Mouse (Mus musculus) heart, adult 2 months (tissue): ENCODE measurements around the gene Rnf141. TPM values are rescaled to one million over a fixed set of nuclear protein-coding genes. Genes with fewer than 3 reads are reported as not detected.

Experiments
- DNase-seq, 2 experiments: peaks; one replicate each; pipeline ENCODE4 v3.0.0; 2021
- H3K27ac ChIP-seq: fragments of 200-600 bp; 2 replicates; pipeline ENCODE4 v1.8.1; 2022
- H3K27me3 ChIP-seq: fragments of 200-500 bp; 2 replicates; pipeline ENCODE4 v1.6.1; 2012; ENCODE audit warnings: mild to moderate bottlenecking, low read length, inconsistent platforms, mixed read lengths; ENCODE audit not compliant: control insufficient read depth, insufficient read depth
- H3K36me3 ChIP-seq: fragments of 200-500 bp; 2 replicates; pipeline ENCODE4 v1.6.1; 2012; ENCODE audit warnings: low read length, inconsistent platforms; ENCODE audit not compliant: control insufficient read depth, insufficient read depth
- H3K4me1 ChIP-seq: fragments of 200-500 bp; 2 replicates; pipeline ENCODE4 v1.6.1; 2011; ENCODE audit warnings: low read length; ENCODE audit not compliant: control insufficient read depth, insufficient read depth
- H3K4me3 ChIP-seq: fragments of 200-600 bp; 2 replicates; pipeline ENCODE4 v1.8.1; 2022
- H3K79me2 ChIP-seq: fragments of 200-500 bp; replicated peaks from 2 replicates; pipeline ENCODE4 v1.6.1; 2012; ENCODE audit warnings: mild to moderate bottlenecking, inconsistent platforms, low read length, moderate library complexity, mixed read lengths; ENCODE audit not compliant: control insufficient read depth, insufficient read depth
- H3K9ac ChIP-seq: fragments of 200-500 bp; 2 replicates; pipeline ENCODE4 v1.6.1; 2012; ENCODE audit warnings: low read depth, mild to moderate bottlenecking, control low read depth, inconsistent platforms, low read length, mixed read lengths
- CTCF ChIP-seq: fragments of 200-600 bp; IDR thresholded peaks from 2 replicates; pipeline ENCODE4 v1.8.1; 2022; ENCODE audit warnings: antibody characterized with exemption, mild to moderate bottlenecking, moderate library complexity
- EP300 ChIP-seq: fragments of 200-500 bp; IDR thresholded peaks from 2 replicates; pipeline ENCODE4 v1.6.1; 2011; ENCODE audit warnings: low read depth, low read length, control low read depth; ENCODE audit not compliant: insufficient read depth
- POLR2A ChIP-seq: fragments of 200-500 bp; IDR thresholded peaks from 2 replicates; pipeline ENCODE4 v1.6.1; 2011; ENCODE audit warnings: mild to moderate bottlenecking, low read depth, low read length, control low read depth; ENCODE audit not compliant: insufficient read depth
- WGBS: fragments of 180-500 bp; shearing (Covaris S2); methylation state at CpG from one replicate; pipeline ENCODE4 v1.1.7; 2018; 5-methylcytosine and 5-hydroxymethylcytosine counted together
- intact Hi-C: fragments of 180-260 bp; cut with DNase I; formaldehyde crosslinking; loops from one replicate; pipeline ENCODE4 v1.15.1; 2025
- polyA plus RNA-seq: library from polyadenylated mRNA; depleted of rRNA; stranded (reverse); fragments of >200 nt; gene quantifications from 2 replicates; pipeline ENCODE4 v1.2.3, GENCODE M21; 2012
- total RNA-seq, 2 experiments: library from RNA; stranded (reverse); gene quantifications; 2 replicates each; pipeline ENCODE4 v1.2.3; 2021

The Rnf141 gene
- total and polyA plus RNA-seq, 3 experiments: 19.4 to 36.4 (median 33.2) TPM

- TF ChIP-seq EP300 (no peak), POLR2A (no peak), CTCF (no peak)
- H3K4me3 ChIP-seq: no peak overlapping the region
- peak overlapping the region; percentile 46 for H3K27ac ChIP-seq
- H3K36me3 ChIP-seq: peaks cover 21% of the 10 kb centered on the region
- H3K4me1 ChIP-seq: peaks cover 26% of the 10 kb centered on the region
- intact Hi-C loops: no loop called here
- H3K79me2 ChIP-seq: no peaks in the 10 kb centered on the region; the same call in 1 of the 2 replicates
- DNase-seq: no peak
- no peaks in the 10 kb centered on the region for H3K27me3 ChIP-seq
- 50% methylated on average over 2 of the region's 2 CpGs for WGBS
- no peak overlapping the region for H3K9ac ChIP-seq
These were observed 63.0 kb downstream of the Rnf141 start for GRCm38 (mm10) chr7:110781231-110781711.

- H3K4me1 ChIP-seq: peaks cover 24% of the 10 kb centered on the region
- no peaks in the 10 kb centered on the region; the same call in 1 of the 2 replicates for H3K79me2 ChIP-seq
- no peaks in the 10 kb centered on the region for H3K27me3 ChIP-seq
- WGBS: 59% methylated on average over 4 of the region's 4 CpGs
- intact Hi-C loops: no loop called here
- TF ChIP-seq CTCF (no peak), EP300 (no peak), POLR2A (no peak)
- H3K4me3 ChIP-seq: no peak overlapping the region
- H3K9ac ChIP-seq: no peak overlapping the region
- H3K27ac ChIP-seq: no peak overlapping the region
- H3K36me3 ChIP-seq: peaks cover 18% of the 10 kb centered on the region
- DNase-seq: no peak
These were observed 63.7 kb downstream of the Rnf141 start for GRCm38 (mm10) chr7:110780520-110780919.

GRCm38 (mm10) chr7:110779605-110780111, 64.6 kb downstream of the Rnf141 start:
- H3K4me1 ChIP-seq: peaks cover 23% of the 10 kb centered on the region
- no peak overlapping the region for H3K4me3 ChIP-seq
- no peak overlapping the region for H3K9ac ChIP-seq
- no peak for DNase-seq
- peaks cover 18% of the 10 kb centered on the region for H3K36me3 ChIP-seq
- intact Hi-C loops: no loop called here
- H3K27ac ChIP-seq: no peak overlapping the region
- TF ChIP-seq EP300 (no peak), POLR2A (no peak), CTCF (no peak)
- no peaks in the 10 kb centered on the region for H3K27me3 ChIP-seq
- H3K79me2 ChIP-seq: no peaks in the 10 kb centered on the region; the same call in 1 of the 2 replicates
- WGBS: 88% methylated on average over 8 of the region's 8 CpGs

GRCm38 (mm10) chr7:110778933-110779332, 65.3 kb downstream of the Rnf141 start:
- peaks cover 18% of the 10 kb centered on the region for H3K36me3 ChIP-seq
- H3K4me1 ChIP-seq: peaks cover 24% of the 10 kb centered on the region
- WGBS: 92% methylated on average over 7 of the region's 7 CpGs
- H3K27ac ChIP-seq: no peak overlapping the region
- no peak overlapping the region for H3K9ac ChIP-seq
- no peak overlapping the region for H3K4me3 ChIP-seq
- no peak for DNase-seq
- intact Hi-C loops: no loop called here
- no peak for TF ChIP-seq CTCF
- no peak for TF ChIP-seq EP300
- no peak for TF ChIP-seq POLR2A
- H3K79me2 ChIP-seq: no peaks in the 10 kb centered on the region; the same call in 1 of the 2 replicates
- H3K27me3 ChIP-seq: no peaks in the 10 kb centered on the region

GRCm38 (mm10) chr7:110777146-110778001, 66.9 kb downstream of the Rnf141 start:
- H3K9ac ChIP-seq: no peak overlapping the region
- no peaks in the 10 kb centered on the region for H3K27me3 ChIP-seq
- H3K4me3 ChIP-seq: no peak overlapping the region
- intact Hi-C loops: no loop called here
- H3K79me2 ChIP-seq: no peaks in the 10 kb centered on the region; the same call in 1 of the 2 replicates
- TF ChIP-seq EP300 (no peak), POLR2A (no peak)
- H3K36me3 ChIP-seq: peaks cover 8% of the 10 kb centered on the region
- WGBS: 77% methylated on average over 18 of the region's 18 CpGs
- H3K4me1 ChIP-seq: peaks cover 31% of the 10 kb centered on the region
- no peak overlapping the region for H3K27ac ChIP-seq
- DNase-seq: no peak

GRCm38 (mm10) chr7:110774674-110775073, 69.6 kb downstream of the Rnf141 start:
- DNase-seq: no peak
- Histone ChIP-seq H3K4me3 (no peak overlapping the region), H3K27ac (no peak overlapping the region), H3K36me3 (peaks cover 4% of the 10 kb centered on the region), H3K4me1 (peaks cover 30% of the 10 kb centered on the region), H3K79me2 (no peaks in the 10 kb centered on the region; the same call in 1 of the 2 replicates), H3K27me3 (no peaks in the 10 kb centered on the region), H3K9ac (no peak overlapping the region)
- 87% methylated on average over 8 of the region's 8 CpGs for WGBS
- TF ChIP-seq CTCF (no peak), POLR2A (no peak), EP300 (no peak)
- intact Hi-C loops: no loop called here
